Mouse (Mus musculus) layer of hippocampus, postnatal 36 days (tissue): ENCODE measurements at regions not wholly inside any gene's neighbourhood (a gene's known extent, or its start where the extent isn't known, plus 50 kb on each side); places are given as distances from the start of the nearest gene placed in this dataset.

Experiments used
- DNase-seq, 2 experiments: peaks; one replicate each; pipeline ENCODE4 v3.0.0; 2022

GRCm38 (mm10) chr9:73173589-73174247, 60.5 kb downstream of the Rsl24d1 start:
- DNase-seq = no peak

- no peak for DNase-seq
Observed at GRCm38 (mm10) chr9:73176645-73177044, 63.4 kb downstream of the Rsl24d1 start.

- DNase-seq = peak in 1 of 2 experiments; percentile 13
Observed at GRCm38 (mm10) chr9:73183356-73183755, 70.1 kb downstream of the Rsl24d1 start.

GRCm38 (mm10) chr9:73184908-73185307, 71.7 kb downstream of the Rsl24d1 start:
- no peak for DNase-seq

- no peak for DNase-seq
Observed at GRCm38 (mm10) chr9:73192271-73192785, 79.1 kb downstream of the Rsl24d1 start.

GRCm38 (mm10) chr9:73198261-73199085, 85.2 kb downstream of the Rsl24d1 start:
- DNase-seq = peak; percentile 26

GRCm38 (mm10) chr9:73223111-73223510, 109.9 kb downstream of the Rsl24d1 start:
- DNase-seq = no peak

- no peak for DNase-seq
Observed at GRCm38 (mm10) chr9:73240188-73240587, 127.0 kb downstream of the Rsl24d1 start.

GRCm38 (mm10) chr9:73242521-73243308, 129.5 kb downstream of the Rsl24d1 start:
- DNase-seq = no peak

- DNase-seq = no peak
Observed at GRCm38 (mm10) chr9:73244177-73244576, 131.0 kb downstream of the Rsl24d1 start.

GRCm38 (mm10) chr9:73245524-73245923, 132.3 kb downstream of the Rsl24d1 start:
- no peak for DNase-seq

- DNase-seq = no peak
Observed at GRCm38 (mm10) chr9:73258171-73258570, 144.9 kb downstream of the Rsl24d1 start.

GRCm38 (mm10) chr9:73258640-73259039, 145.4 kb downstream of the Rsl24d1 start:
- DNase-seq = no peak

- DNase-seq = no peak
Observed at GRCm38 (mm10) chr9:73262711-73263110, 149.5 kb downstream of the Rsl24d1 start.

- no peak for DNase-seq
Observed at GRCm38 (mm10) chr9:73270249-73270648, 157.0 kb downstream of the Rsl24d1 start.

- no peak for DNase-seq
Observed at GRCm38 (mm10) chr9:73272614-73273013, 159.4 kb downstream of the Rsl24d1 start.

GRCm38 (mm10) chr9:73273681-73274080, 160.5 kb downstream of the Rsl24d1 start:
- peak; percentile 37 to 46 for DNase-seq

- peak in 1 of 2 experiments; percentile 48 for DNase-seq
Observed at GRCm38 (mm10) chr9:73275671-73276070, 162.4 kb downstream of the Rsl24d1 start.

- no peak for DNase-seq
Observed at GRCm38 (mm10) chr9:73295287-73295686, 182.1 kb downstream of the Rsl24d1 start.

- no peak for DNase-seq
Observed at GRCm38 (mm10) chr9:73302156-73302918, 189.1 kb downstream of the Rsl24d1 start.

- DNase-seq = no peak
Observed at GRCm38 (mm10) chr9:73317048-73317447, 203.8 kb downstream of the Rsl24d1 start.
